Mouse (Mus musculus) lung, adult 18-20 months (tissue): ENCODE results near the gene Hinfp.
A peak's percentile ranks its signal among the peaks of the same experiment; 100 is the strongest.
"Not testable (repeated sequence)": the region's sequence is repeated elsewhere in the genome, so short reads cannot be mapped to it uniquely, and the experiment has no call there.

Experiments
- DNase-seq, 2 experiments: peaks; one replicate each; pipeline ENCODE4 v3.0.0; 2022; ENCODE audit warnings: mixed read lengths in 2 of 2

Hinfp gene

GRCm38 (mm10) chr9:44305466-44306079 is at the start of gene Hinfp:
Gene Hinfp (minus strand): TSS chr9:44305671.
- DNase-seq = peak; percentile 99

- DNase-seq = no peak
Measured at GRCm38 (mm10) chr9:44353142-44353541, 47.7 kb upstream of the Hinfp start.

DNA sequence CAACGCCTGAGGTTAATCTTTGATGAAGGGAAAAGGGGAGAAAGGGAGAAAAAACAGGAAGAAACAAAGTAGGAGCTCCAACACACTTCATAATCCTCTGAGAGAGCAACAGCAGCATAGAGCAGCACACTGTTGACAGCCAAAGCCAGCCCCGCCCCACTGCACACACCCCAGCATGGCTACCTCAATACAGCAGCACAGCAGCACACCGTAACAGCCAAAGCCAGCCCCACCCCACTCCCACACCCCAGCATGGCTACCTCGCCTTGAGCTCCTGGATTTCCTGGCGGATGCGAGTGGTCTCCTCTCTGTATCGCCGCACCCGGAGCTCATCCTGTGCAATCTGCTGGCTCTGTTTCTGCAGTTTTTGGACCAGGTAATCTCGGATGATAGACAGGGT is 46.9 kb upstream of the Hinfp start:
- DNase-seq = no peak

DNA sequence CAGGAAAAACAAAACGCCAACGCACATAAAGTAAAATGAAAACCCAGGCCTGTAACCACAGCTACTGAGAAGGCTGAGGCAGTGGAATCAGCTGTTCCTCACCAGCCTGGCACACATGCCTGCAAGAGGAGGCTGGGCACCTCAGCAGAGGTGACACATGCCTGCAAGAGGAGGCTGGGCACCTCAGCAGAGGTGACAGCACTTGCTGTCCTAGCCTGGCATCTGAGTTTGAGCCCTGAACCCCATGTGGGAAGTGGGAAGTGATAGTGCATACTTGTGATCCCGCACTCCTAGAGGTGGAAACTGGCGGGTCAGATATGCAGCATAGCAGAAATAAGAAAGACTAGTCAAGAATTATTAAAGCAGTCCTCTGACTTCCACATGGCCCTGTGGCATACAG is 45.9 kb upstream of the Hinfp start:
- DNase-seq = no peak

DNA sequence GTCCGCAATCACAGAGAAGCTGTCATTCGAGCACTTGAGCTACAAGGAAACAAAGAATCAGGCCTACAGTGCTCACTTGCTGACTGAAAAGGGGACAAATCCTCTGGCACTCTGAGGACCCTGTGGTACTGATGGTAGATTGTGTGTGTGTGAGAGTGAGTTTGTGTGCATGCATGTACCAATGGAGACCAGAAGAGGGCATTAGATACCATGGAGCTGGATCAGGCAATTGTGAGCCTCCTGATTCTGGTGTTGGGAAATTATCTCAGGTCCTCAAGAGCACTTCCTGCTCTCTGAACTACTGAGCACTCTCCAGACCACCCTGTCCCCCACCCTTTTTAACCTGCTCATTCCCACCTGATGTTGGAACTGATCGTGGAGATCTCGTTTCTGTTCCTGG is 43.1 kb upstream of the Hinfp start:
- DNase-seq = no peak

GRCm38 (mm10) chr9:44347621-44348020 is 42.1 kb upstream of the Hinfp start:
- DNase-seq = no peak

- DNase-seq = no peak
Measured at GRCm38 (mm10) chr9:44347166-44347565, 41.7 kb upstream of the Hinfp start.

- DNase-seq = no peak
Measured at GRCm38 (mm10) chr9:44345570-44346433, 40.3 kb upstream of the Hinfp start.

DNA sequence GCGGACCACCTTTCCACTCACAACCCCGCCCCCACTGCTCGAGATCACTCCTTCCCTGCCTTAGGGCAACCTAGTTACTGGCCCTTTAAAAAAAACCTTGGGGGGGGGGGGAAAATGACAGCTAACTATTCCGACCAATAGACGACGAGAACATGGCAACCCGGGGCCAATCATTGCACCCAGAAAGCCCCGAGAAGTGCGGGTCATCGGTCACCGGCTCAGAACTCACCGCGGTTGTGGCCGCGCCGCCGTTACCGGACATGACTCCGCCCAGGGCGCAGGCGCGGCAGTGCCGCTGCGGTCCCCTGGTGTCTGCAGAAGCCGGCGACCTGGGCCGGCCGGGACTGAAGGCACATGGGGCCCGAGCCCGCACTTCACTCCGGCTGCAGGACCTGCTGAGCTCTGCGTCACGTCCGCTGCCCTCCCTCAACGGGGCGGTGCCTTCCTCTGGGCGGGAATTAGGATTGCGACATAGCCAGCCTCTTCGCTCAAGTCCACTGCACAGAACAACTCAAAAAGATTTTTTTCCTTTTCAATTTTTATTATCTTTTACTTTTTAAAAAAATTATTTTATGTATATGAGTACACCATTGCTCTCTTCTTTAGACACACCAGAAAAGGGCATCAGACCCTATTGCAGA is 38.4 kb upstream of the Hinfp start, which contains the start of gene Hmbs:
Gene Hmbs, minus strand, starts transcription at position 448 of the 641 bp plus-strand sequence.
- peak; percentile 94 to 95 for DNase-seq

GRCm38 (mm10) chr9:44343290-44343689 is 37.8 kb upstream of the Hinfp start:
- no peak for DNase-seq

DNA sequence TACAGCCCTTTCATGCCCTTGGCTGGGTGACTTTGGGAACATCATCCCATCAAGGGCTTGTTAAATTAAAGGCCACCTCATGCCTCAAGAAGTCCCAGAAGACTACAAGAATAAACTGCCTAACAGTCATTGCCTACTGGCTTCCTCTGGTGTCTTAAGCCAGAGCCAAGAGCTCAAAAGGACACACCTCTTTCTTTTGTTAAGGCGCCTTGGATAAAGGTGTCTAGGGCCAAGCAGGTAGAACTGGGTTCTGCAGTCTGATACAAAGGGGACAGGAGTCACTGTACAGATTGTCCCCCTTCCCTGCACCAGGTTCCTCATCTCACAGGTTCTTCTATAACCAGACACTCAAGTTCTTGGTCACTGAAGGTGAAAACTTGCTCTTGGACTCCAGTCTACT is 37.1 kb upstream of the Hinfp start:
- no peak for DNase-seq

- no peak for DNase-seq
Measured at GRCm38 (mm10) chr9:44342173-44342572, 36.7 kb upstream of the Hinfp start.

- DNase-seq = no peak
Measured at GRCm38 (mm10) chr9:44341487-44341886, 36.0 kb upstream of the Hinfp start.

GRCm38 (mm10) chr9:44338574-44338973 is 33.1 kb upstream of the Hinfp start:
- DNase-seq = no peak

GRCm38 (mm10) chr9:44337436-44338169 is 32.1 kb upstream of the Hinfp start:
- no peak for DNase-seq

DNA sequence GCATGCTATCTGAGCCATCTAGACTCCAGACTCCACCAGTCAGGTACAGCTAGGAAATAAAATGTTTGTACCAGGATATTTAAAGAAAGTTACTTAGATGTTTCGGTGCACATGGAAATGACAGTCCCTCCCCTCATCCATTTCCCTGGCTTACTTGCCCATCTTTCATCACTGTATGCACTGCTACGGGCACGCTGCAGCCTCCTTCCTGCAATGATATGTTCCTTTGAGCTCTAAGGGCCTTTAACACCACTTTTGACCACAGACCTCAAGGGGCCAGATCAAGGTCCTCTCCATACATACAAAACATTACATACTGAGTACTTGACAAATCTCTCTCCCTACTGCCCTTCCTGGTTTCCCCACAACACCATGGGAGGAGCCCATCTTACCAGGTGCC is 31.5 kb upstream of the Hinfp start:
- no peak for DNase-seq

GRCm38 (mm10) chr9:44336513-44336912 is 31.0 kb upstream of the Hinfp start:
- not testable (repeated sequence) for DNase-seq

DNA sequence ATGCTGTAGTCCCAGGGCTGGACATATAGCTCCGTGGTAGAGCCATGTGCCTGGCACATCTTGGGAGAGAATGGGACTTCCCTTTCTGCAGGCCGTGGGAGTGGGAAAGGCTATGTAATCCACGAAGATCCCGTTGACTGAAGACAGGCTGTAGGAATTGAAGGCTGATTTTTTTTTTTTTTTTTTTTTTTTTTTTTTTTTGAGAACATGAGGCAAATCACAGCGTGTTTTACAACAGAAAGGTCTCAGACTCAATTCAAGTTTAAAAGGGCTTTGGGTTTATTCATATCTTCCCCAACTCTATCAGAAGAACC is 30.6 kb upstream of the Hinfp start:
- no peak for DNase-seq

DNA sequence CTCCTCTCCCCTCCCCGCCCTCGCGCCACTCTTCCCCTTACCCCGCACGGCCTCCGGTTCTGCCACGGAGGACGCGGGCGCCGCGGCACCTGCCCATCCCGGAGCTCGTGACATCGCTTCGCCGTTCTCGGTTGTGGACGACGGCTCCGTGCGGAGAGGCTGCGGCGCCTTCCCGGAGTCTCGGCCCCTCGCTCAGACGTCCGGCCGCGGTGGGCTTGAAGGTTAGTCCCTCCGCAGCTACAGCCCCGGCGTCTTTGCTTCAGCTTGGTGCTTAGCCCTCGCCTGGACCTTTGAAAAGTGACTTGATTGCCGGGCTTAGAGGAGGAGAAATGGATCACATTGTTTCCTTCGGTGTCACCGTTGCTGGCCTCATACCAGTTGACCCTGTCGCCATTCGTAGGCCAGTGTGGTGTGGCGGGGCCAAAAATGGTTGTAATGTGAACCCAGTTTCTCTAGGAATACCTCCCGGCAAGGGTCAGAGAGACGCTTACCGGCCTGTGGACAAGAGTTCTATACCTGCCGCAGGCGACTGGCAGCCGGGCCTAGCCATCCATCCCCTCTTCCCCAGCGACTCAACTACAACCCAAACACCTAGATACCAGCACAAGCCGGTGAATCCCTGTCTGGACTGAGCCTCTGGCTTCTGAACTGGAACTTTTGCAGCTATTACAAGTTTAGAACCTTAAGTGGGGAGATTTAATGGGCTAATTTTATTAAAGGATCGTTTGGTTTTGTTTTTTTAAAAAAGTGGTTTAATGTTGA is 30.0 kb upstream of the Hinfp start:
- DNase-seq = peak; percentile 28 to 30

GRCm38 (mm10) chr9:44334396-44335330 is 29.2 kb upstream of the Hinfp start, which contains the start of gene H2afx:
Gene H2afx (plus strand): TSS chr9:44334694.
- DNase-seq = peak; percentile 99
